Mouse (Mus musculus) ovary, postnatal 36 days (tissue): Measurements from ENCODE around the gene Ccdc114.
A peak's percentile ranks its signal among the peaks of the same experiment; 100 is the strongest.
"Not testable (repeated sequence)": the region's sequence is repeated elsewhere in the genome, so short reads cannot be mapped to it uniquely, and the experiment has no call there.

Experiments used
- DNase-seq: peaks from one replicate; pipeline ENCODE4 v3.0.0; 2022; ENCODE audit warnings: low spot score, mixed read lengths

The Ccdc114 gene

GRCm38 (mm10) chr7:45919083-45919671 is 4.7 kb upstream of the Ccdc114 start:
- no peak for DNase-seq

GRCm38 (mm10) chr7:45919761-45920160 is 4.1 kb upstream of the Ccdc114 start:
- no peak for DNase-seq

GRCm38 (mm10) chr7:45920583-45921241 is 3.2 kb upstream of the Ccdc114 start:
- DNase-seq: peak; percentile 32

- DNase-seq: peak; percentile 57
These were observed 2.6 kb upstream of the Ccdc114 start, which contains the start of gene Emp3 for GRCm38 (mm10) chr7:45921242-45921621. Gene Emp3, minus strand, starts transcription at chr7:45921404.

DNA sequence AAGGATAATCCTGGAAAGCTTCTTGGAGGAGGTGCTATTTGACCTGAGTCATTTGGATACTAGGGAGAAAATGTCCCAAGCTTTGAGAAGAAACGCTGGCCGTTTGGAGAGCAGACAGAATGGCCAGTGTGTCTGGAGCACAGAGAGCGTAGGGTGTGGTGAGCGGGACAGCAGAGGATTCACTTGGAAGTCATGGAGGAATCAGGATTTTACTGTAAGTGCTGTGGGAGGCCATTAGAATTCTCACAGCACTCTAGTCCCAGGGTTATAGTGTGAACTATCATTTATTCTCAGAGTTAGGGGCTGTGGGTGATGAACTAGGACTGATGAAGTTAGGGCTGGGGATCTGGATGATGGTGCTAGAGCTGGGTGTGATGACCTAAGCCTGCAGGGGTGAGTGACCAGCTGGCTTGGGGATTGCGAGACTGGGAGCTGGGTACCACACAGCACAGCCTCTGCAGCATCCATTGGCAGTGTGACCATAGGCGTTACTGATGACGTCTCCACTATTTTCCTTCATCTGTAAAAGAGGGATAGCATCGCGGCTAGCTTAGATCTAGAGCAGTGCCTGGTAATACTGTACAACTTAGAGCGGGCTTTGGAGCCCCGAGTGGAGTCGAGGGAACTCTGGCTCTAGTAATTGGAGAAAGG is 1.8 kb upstream of the Ccdc114 start:
- DNase-seq: no peak

- peak; percentile 92 for DNase-seq
These were observed 727 bp upstream of the Ccdc114 start for GRCm38 (mm10) chr7:45922928-45923761.

DNA sequence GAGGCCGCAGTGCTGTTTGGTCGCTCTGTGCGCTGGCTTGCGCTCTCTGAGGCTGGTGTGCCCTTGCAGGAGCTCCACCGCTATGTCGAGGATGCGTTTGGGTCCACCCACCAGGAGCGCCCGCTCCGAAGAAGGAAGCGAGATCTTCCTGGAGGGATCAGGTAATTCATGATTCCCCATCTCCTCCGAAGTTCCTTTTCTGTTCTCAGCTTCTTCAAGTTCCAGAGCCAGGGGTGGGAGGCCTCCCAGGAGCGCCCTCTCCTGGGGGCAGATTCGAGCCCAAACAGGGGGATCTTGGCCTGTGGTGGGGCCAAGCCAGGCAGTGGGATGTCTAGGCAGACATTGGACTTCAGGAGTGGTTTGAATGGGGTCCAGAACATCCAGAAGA is 551 bp downstream of the Ccdc114 start:
- DNase-seq: peak; percentile 60

GRCm38 (mm10) chr7:45928626-45929295 is 4.9 kb downstream of the Ccdc114 start:
- DNase-seq: no peak

- no peak for DNase-seq
These were observed 5.8 kb downstream of the Ccdc114 start for GRCm38 (mm10) chr7:45929688-45930087.

GRCm38 (mm10) chr7:45933766-45934165 is 9.9 kb downstream of the Ccdc114 start:
- not testable (repeated sequence) for DNase-seq

GRCm38 (mm10) chr7:45935114-45935513 is 11.2 kb downstream of the Ccdc114 start:
- DNase-seq: no peak

- DNase-seq: no peak
These were observed 16.0 kb downstream of the Ccdc114 start for GRCm38 (mm10) chr7:45939836-45940235.

DNA sequence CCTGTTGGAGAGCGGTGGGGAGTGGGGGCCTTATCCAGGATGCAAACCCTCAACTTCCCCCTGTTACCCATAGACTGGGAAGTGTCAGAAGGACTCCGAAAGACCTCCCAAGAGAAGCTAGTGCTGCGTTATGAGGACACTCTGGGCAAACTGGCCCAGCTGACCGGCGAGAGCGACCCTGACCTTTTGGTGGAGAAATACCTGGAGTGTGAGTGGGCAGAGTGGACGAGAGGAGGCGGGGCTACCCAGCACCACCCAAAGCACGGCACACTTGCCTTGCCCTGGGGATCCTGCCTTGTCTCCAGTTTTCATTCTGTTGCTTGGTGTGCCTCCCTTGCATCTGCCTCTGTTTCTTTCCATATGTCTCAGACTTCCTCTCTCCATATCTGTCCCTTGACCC is 18.1 kb downstream of the Ccdc114 start:
- no peak for DNase-seq

- not testable (repeated sequence) for DNase-seq
These were observed 19.4 kb downstream of the Ccdc114 start for GRCm38 (mm10) chr7:45943280-45943679.

DNA sequence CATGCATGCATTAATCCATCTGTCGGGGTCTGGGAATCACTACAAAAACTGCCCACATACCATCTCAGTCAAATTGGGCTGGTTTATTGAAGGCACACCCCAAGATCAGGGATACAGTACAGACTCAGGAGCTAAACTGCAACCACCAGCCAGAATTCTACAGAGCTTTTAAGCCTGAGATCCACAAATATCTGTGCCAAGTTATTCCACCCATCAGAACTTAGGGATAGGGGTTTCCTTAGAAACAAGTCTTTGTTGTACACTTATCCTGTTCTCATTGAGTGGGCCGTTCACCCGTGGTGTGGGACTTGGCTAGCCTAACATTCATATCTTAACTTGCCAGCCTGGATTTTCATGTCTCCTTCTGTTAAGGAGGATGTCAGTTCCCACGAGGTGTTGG is 25.2 kb downstream of the Ccdc114 start:
- DNase-seq: no peak

GRCm38 (mm10) chr7:45956611-45957010 is 32.7 kb downstream of the Ccdc114 start:
- DNase-seq: no peak

DNA sequence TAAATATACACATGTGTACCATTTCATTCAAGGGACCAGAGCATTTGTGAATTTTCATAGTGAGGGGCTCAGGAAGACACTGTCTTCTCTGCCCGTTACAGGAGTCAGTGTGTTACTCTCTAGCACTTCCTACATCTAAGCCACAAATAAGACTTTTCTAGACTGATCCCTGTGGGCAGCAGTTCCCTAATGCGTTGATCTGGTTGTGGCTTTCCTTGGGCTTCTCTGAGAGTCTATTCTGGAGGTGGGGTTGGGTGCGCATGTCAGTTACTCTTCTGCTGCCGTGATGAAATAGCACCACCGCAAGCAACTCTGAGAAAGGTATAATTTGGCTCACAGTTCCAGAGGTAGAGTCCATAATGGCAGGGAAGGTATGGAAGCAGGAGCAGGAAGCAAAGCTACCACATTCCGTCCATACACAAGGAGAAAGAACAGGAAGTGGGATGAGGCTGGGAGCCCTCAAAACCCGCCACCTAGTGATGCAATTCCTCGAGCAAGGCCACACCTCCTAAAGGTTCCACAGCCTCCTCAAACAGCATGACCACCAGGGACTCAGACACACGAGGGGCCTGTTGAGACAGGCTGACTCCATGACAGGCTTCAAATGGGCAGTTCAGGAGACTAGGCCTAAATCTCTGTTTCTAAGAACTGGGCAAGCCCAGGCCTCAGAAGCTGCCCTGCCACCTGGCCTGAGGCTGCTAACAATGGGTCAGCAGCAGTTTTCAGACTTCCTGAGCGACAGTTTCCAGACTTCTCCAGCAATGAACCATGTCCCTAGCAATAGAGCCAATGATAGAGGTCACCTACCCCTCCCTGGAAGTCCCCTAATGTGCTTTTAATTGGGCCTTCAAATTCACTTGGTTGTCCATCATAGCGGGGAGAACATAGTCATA is 48.2 kb downstream of the Ccdc114 start:
- DNase-seq: no peak

DNA sequence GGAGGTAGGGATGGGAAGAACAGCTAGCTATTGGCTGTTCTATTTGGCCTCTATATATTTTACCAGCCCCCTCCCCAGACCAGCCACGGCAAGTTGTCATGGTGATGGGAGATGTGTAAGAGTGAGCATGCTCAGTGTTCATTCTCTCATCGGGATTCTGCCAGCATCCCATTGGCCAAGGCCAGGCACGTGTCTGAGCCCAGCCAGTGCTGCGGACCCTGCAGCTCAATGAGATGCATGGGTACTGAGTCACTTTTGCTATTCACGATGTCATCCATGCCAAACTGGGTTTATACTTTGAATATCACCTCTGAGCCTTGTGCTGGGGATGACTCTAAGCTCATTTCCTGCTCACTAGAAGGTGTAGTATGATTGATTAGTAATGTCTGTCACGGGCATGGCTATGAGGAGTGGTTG is 49.4 kb downstream of the Ccdc114 start:
- no peak for DNase-seq

DNA sequence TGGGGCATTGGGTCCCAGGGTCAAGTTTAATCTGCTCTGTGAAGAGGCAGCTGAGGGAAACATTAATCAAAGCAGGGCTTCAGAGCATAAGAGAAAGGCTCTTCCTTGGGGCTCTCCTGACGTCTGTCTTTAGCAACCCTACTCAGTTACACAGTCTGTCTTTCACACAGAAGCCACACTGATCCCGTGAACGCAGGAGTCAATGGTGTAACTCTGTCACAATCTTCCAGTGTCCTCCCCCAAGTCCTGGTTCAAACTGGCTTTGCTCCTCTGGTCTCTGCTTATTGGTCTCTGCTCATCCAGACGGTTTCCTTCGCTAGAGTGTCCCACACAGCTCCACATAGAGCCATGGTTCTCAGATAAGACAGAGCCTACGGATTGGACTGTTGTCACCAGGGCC is 50.2 kb downstream of the Ccdc114 start:
- no peak for DNase-seq

- no peak for DNase-seq
These were observed 50.6 kb downstream of the Ccdc114 start for GRCm38 (mm10) chr7:45974512-45974911.

DNA sequence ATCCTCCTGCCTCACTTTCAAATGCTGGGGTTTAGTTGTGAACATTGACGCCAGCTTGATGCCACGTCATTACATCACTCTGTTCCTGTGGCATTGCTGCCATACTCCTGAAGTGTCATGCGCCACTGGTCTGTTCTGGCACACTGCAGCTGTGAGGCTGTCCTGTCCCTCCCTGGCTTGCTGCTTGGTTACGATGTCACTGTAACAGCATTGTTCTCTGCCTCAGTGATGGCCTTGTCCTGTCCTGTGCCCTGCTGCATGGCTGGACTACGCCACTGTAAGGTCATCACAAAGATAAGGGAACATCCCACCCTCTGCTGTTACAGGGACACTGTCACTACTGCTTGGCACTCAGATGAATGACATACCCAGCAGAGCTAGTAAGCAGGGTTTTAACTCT is 57.7 kb downstream of the Ccdc114 start:
- DNase-seq: no peak
